Mouse (Mus musculus): Measurements from ENCODE around the gene Gtpbp1.
"Not testable (repeated sequence)": the region's sequence is repeated elsewhere in the genome, so short reads cannot be mapped to it uniquely, and the experiment has no call there.

Gtpbp1 gene

GRCm38 (mm10) chr15:79690426-79691022, at the start of gene Gtpbp1:
Gtpbp1 (plus strand) TSS chr15:79690845.
- peak; percentile 99 for DNase-seq (ENCODE audit: low read depth, low spot score)

- no peak for DNase-seq (ENCODE audit: low read depth, low spot score)
These were observed 49.4 kb upstream of the Gtpbp1 start for GRCm38 (mm10) chr15:79641135-79641817.

GRCm38 (mm10) chr15:79645483-79645882, 45.2 kb upstream of the Gtpbp1 start:
- DNase-seq (ENCODE audit: low read depth, low spot score): no peak

GRCm38 (mm10) chr15:79648130-79648529, 42.5 kb upstream of the Gtpbp1 start:
- no peak for DNase-seq (ENCODE audit: low read depth, low spot score)

- DNase-seq (ENCODE audit: low read depth, low spot score): peak; percentile 59
These were observed 40.1 kb upstream of the Gtpbp1 start for GRCm38 (mm10) chr15:79650569-79650968.

GRCm38 (mm10) chr15:79651481-79651880, 39.2 kb upstream of the Gtpbp1 start:
- peak; percentile 33 for DNase-seq (ENCODE audit: low read depth, low spot score)

- no peak for DNase-seq (ENCODE audit: low read depth, low spot score)
These were observed 34.2 kb upstream of the Gtpbp1 start for GRCm38 (mm10) chr15:79656451-79656850.

GRCm38 (mm10) chr15:79657837-79658530, 32.7 kb upstream of the Gtpbp1 start:
- peak; percentile 85 for DNase-seq (ENCODE audit: low read depth, low spot score)

GRCm38 (mm10) chr15:79658531-79659375, 31.9 kb upstream of the Gtpbp1 start, which contains the start of the genes Fam227a and Cby1:
Fam227a (minus strand) TSS chr15:79658956.
Cby1 (plus strand) TSS chr15:79659199.
- peak; percentile 91 for DNase-seq (ENCODE audit: low read depth, low spot score)

GRCm38 (mm10) chr15:79661852-79662251, 28.8 kb upstream of the Gtpbp1 start:
- DNase-seq (ENCODE audit: low read depth, low spot score): peak; percentile 59

GRCm38 (mm10) chr15:79664666-79665065, 26.0 kb upstream of the Gtpbp1 start:
- no peak for DNase-seq (ENCODE audit: low read depth, low spot score)

GRCm38 (mm10) chr15:79669195-79669594, 21.4 kb upstream of the Gtpbp1 start:
- DNase-seq (ENCODE audit: low read depth, low spot score): no peak

- DNase-seq (ENCODE audit: low read depth, low spot score): peak; percentile 90
These were observed 20.2 kb upstream of the Gtpbp1 start, which contains the start of gene Tomm22 for GRCm38 (mm10) chr15:79670249-79670971. Tomm22 (plus strand) TSS chr15:79670861.

GRCm38 (mm10) chr15:79670972-79671299, 19.7 kb upstream of the Gtpbp1 start:
- no peak for DNase-seq (ENCODE audit: low read depth, low spot score)

- not testable (repeated sequence) for DNase-seq (ENCODE audit: low read depth, low spot score)
These were observed 18.8 kb upstream of the Gtpbp1 start for GRCm38 (mm10) chr15:79671828-79672348.

- DNase-seq (ENCODE audit: low read depth, low spot score): no peak
These were observed 12.7 kb upstream of the Gtpbp1 start for GRCm38 (mm10) chr15:79677936-79678335.

GRCm38 (mm10) chr15:79681973-79682372, 8.7 kb upstream of the Gtpbp1 start:
- DNase-seq (ENCODE audit: low read depth, low spot score): no peak

- DNase-seq (ENCODE audit: low read depth, low spot score): no peak
These were observed 7.5 kb upstream of the Gtpbp1 start for GRCm38 (mm10) chr15:79683146-79683545.

GRCm38 (mm10) chr15:79683707-79684465, 6.8 kb upstream of the Gtpbp1 start:
- DNase-seq (ENCODE audit: low read depth, low spot score): no peak

- DNase-seq (ENCODE audit: low read depth, low spot score): no peak
These were observed 6.0 kb upstream of the Gtpbp1 start for GRCm38 (mm10) chr15:79684616-79685015.
